Mouse (Mus musculus): ENCODE measurements around the gene Cldn19. TPM values are rescaled to one million over a fixed set of nuclear protein-coding genes. Genes with fewer than 3 reads are reported as not detected.

Gene Cldn19
- polyA plus RNA-seq, 1 experiment from 2014 or later: not detected

DNA sequence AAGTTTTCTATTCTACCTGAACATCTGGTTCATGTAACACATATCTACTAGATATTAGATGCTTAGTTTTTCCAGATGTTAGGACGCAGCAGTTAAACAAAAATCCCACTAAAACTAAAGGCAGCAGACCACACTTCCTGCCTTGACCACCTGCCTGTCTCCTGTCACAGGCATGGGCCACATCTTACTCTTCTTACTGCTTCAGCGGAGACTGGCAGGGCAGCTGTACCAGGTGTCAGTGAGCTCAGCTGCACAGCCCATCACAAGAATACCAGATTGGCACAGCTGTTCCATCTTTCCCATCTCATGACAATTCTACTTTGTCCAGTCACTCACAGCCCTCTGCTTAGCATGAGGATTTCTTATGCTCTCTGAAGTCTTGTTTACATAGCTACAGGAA, 42.1 kb downstream of the Cldn19 start:
- no peak for ATAC-seq (replicated peaks; ENCODE audit: insufficient number of reproducible peaks, low FRiP score, low TSS enrichment)
- H3K4me3 ChIP-seq (ENCODE audit: low read depth, low read length): no peak overlapping the region
- no peak overlapping the region for H3K27ac ChIP-seq (ENCODE audit: low read depth, low read length)
- no peak overlapping the region for H3K9ac ChIP-seq (ENCODE audit: low read depth, low read length)
- no peaks in the 10 kb centered on the region for H3K36me3 ChIP-seq (ENCODE audit: control insufficient read depth, insufficient read depth, low read length)
- WGBS (ENCODE audit: insufficient replicate concordance): 70% methylated on average over 2 of the region's 2 CpGs
- H3K27me3 ChIP-seq (ENCODE audit: control insufficient read depth, insufficient read depth, low read length): no peaks in the 10 kb centered on the region
- no peak overlapping the region for H3K4me2 ChIP-seq
- peaks cover 9% of the 10 kb centered on the region; the same call in 1 of the 2 replicates for H3K4me1 ChIP-seq (ENCODE audit: control insufficient read depth, insufficient read depth, low read length)
- no peaks in the 10 kb centered on the region for H3K9me3 ChIP-seq (replicated peaks; ENCODE audit: control insufficient read depth, low read length)

GRCm38 (mm10) chr4:119300761-119301160, 45.5 kb downstream of the Cldn19 start:
- Histone ChIP-seq H3K9me3 (replicated peaks; ENCODE audit: control insufficient read depth, low read length) (no peaks in the 10 kb centered on the region), H3K9ac (ENCODE audit: low read depth, low read length) (no peak overlapping the region), H3K4me2 (no peak overlapping the region), H3K4me3 (ENCODE audit: low read depth, low read length) (no peak overlapping the region), H3K4me1 (ENCODE audit: control insufficient read depth, insufficient read depth, low read length) (no peaks in the 10 kb centered on the region), H3K27ac (ENCODE audit: low read depth, low read length) (no peak overlapping the region), H3K36me3 (ENCODE audit: control insufficient read depth, insufficient read depth, low read length) (no peaks in the 10 kb centered on the region), H3K27me3 (ENCODE audit: control insufficient read depth, insufficient read depth, low read length) (no peaks in the 10 kb centered on the region)
- 85% methylated on average over 3 of the region's 3 CpGs for WGBS (ENCODE audit: insufficient replicate concordance)
- ATAC-seq (replicated peaks; ENCODE audit: insufficient number of reproducible peaks, low FRiP score, low TSS enrichment): no peak

GRCm38 (mm10) chr4:119301777-119302176, 46.6 kb downstream of the Cldn19 start:
- Histone ChIP-seq H3K4me2 (no peak overlapping the region), H3K9me3 (replicated peaks; ENCODE audit: control insufficient read depth, low read length) (no peaks in the 10 kb centered on the region), H3K9ac (ENCODE audit: low read depth, low read length) (no peak overlapping the region), H3K27me3 (ENCODE audit: control insufficient read depth, insufficient read depth, low read length) (no peaks in the 10 kb centered on the region), H3K4me1 (ENCODE audit: control insufficient read depth, insufficient read depth, low read length) (no peaks in the 10 kb centered on the region), H3K4me3 (ENCODE audit: low read depth, low read length) (no peak overlapping the region), H3K27ac (ENCODE audit: low read depth, low read length) (no peak overlapping the region), H3K36me3 (ENCODE audit: control insufficient read depth, insufficient read depth, low read length) (no peaks in the 10 kb centered on the region)
- 77% methylated on average over 3 of the region's 3 CpGs for WGBS (ENCODE audit: insufficient replicate concordance)
- no peak for ATAC-seq (replicated peaks; ENCODE audit: insufficient number of reproducible peaks, low FRiP score, low TSS enrichment)

DNA sequence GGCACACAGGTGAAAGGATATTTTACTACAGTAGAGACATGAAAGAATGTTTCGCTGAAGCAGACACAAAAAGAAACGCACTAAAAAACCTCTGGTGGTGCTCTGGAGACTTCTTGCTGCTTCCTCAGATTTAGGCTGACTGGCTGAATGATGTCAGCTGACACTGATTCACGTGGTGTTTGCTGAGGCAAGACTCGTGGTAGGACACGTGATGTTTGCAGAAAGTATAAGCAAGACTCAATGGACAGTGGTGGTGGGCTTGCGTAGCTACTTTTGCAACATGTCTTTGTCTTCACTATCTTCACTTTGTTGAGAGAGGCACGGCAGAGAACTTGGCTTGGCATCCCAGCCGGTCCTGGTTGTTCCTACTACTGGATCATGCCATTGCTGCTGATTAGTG, 48.1 kb downstream of the Cldn19 start:
- H3K27ac ChIP-seq (ENCODE audit: low read depth, low read length): no peak overlapping the region
- WGBS (ENCODE audit: insufficient replicate concordance): 89% methylated on average over 8 of the region's 8 CpGs
- ATAC-seq (replicated peaks; ENCODE audit: insufficient number of reproducible peaks, low FRiP score, low TSS enrichment): no peak

GRCm38 (mm10) chr4:119305418-119305817, 50.2 kb downstream of the Cldn19 start:
- Histone ChIP-seq H3K4me1 (ENCODE audit: control insufficient read depth, insufficient read depth, low read length) (no peaks in the 10 kb centered on the region), H3K27ac (ENCODE audit: low read depth, low read length) (no peak overlapping the region), H3K4me3 (ENCODE audit: low read depth, low read length) (no peak overlapping the region), H3K9me3 (replicated peaks; ENCODE audit: control insufficient read depth, low read length) (no peaks in the 10 kb centered on the region), H3K4me2 (no peak overlapping the region), H3K27me3 (ENCODE audit: control insufficient read depth, insufficient read depth, low read length) (no peaks in the 10 kb centered on the region), H3K36me3 (ENCODE audit: control insufficient read depth, insufficient read depth, low read length) (peaks cover 5% of the 10 kb centered on the region; the same call in 1 of the 2 replicates), H3K9ac (ENCODE audit: low read depth, low read length) (no peak overlapping the region)
- WGBS (ENCODE audit: insufficient replicate concordance): 81% methylated on average over 5 of the region's 5 CpGs
- ATAC-seq (replicated peaks; ENCODE audit: insufficient number of reproducible peaks, low FRiP score, low TSS enrichment): no peak

More for the DNA sequence above, 48.1 kb downstream of the Cldn19 start:
- no peak overlapping the region for H3K9ac ChIP-seq (ENCODE audit: low read depth, low read length)
- H3K27me3 ChIP-seq (ENCODE audit: control insufficient read depth, insufficient read depth, low read length): no peaks in the 10 kb centered on the region
- H3K36me3 ChIP-seq (ENCODE audit: control insufficient read depth, insufficient read depth, low read length): 0 out of 2 replicates have a peak, but pooled peaks cover 3% of the 10 kb centered on the region
- no peak overlapping the region for H3K4me2 ChIP-seq
- no peaks in the 10 kb centered on the region for H3K4me1 ChIP-seq (ENCODE audit: control insufficient read depth, insufficient read depth, low read length)
- no peak overlapping the region for H3K4me3 ChIP-seq (ENCODE audit: low read depth, low read length)
- H3K9me3 ChIP-seq (replicated peaks; ENCODE audit: control insufficient read depth, low read length): no peaks in the 10 kb centered on the region

Other genes starting within 250 kb of the Cldn19 start
- gene Slc2a1, start 146.7 kb upstream of the Cldn19 start, polyA plus RNA-seq (2014; fragmentation: Nextera tagmentation; extraction: Ambion mirVana): 426 and 446 TPM in 2 replicates
- gene Zfp691, start 81.2 kb upstream of the Cldn19 start, polyA plus RNA-seq (2014; fragmentation: Nextera tagmentation; extraction: Ambion mirVana): 10.9 and 13.7 TPM in 2 replicates
- gene Ermap, start 65.4 kb upstream of the Cldn19 start, polyA plus RNA-seq (2014; fragmentation: Nextera tagmentation; extraction: Ambion mirVana): 34.7 and 58.1 TPM in 2 replicates
- gene Svbp, start 60.1 kb upstream of the Cldn19 start, polyA plus RNA-seq (2014; fragmentation: Nextera tagmentation; extraction: Ambion mirVana): 138 and 143 TPM in 2 replicates
- not detected in 2 replicates for gene Tmem269, start 37.2 kb upstream of the Cldn19 start, polyA plus RNA-seq (2014; fragmentation: Nextera tagmentation; extraction: Ambion mirVana)
- gene AU022252, start 22.7 kb upstream of the Cldn19 start, polyA plus RNA-seq (2014; fragmentation: Nextera tagmentation; extraction: Ambion mirVana): 33.2 and 34.7 TPM in 2 replicates
- gene P3h1, start 22.5 kb upstream of the Cldn19 start, polyA plus RNA-seq (2014; fragmentation: Nextera tagmentation; extraction: Ambion mirVana): 32.1 and 33.9 TPM in 2 replicates
- 769 and 780 TPM in 2 replicates for gene Ybx1, start 39.2 kb downstream of the Cldn19 start, polyA plus RNA-seq (2014; fragmentation: Nextera tagmentation; extraction: Ambion mirVana)
- gene Ppih, start 65.1 kb downstream of the Cldn19 start, polyA plus RNA-seq (2014; fragmentation: Nextera tagmentation; extraction: Ambion mirVana): 69.3 and 70.9 TPM in 2 replicates
- 3.9 and 4.0 TPM in 2 replicates for gene Ccdc30, start 160.1 kb downstream of the Cldn19 start, polyA plus RNA-seq (2014; fragmentation: Nextera tagmentation; extraction: Ambion mirVana)
- gene Ppcs, start 167.0 kb downstream of the Cldn19 start, polyA plus RNA-seq (2014; fragmentation: Nextera tagmentation; extraction: Ambion mirVana): 26.6 and 27.1 TPM in 2 replicates
- not detected in 2 replicates for gene Zmynd12, start 167.4 kb downstream of the Cldn19 start, polyA plus RNA-seq (2014; fragmentation: Nextera tagmentation; extraction: Ambion mirVana)
- gene Rimkla, start 237.2 kb downstream of the Cldn19 start, polyA plus RNA-seq (2014; fragmentation: Nextera tagmentation; extraction: Ambion mirVana): 5.3 and 6.1 TPM in 2 replicates

Data from heart, embryonic 11.5 days (tissue).